Mouse (Mus musculus) stomach, postnatal 0 days (tissue): ENCODE measurements around the gene Ptprz1. TPM values are rescaled to one million over a fixed set of nuclear protein-coding genes. Genes with fewer than 3 reads are reported as not detected.

Source experiments
- ATAC-seq: fragments of 200-750 bp; cut with Nextera tagmentation; 2 replicates; pipeline ENCODE4 v1.8.0; 2017; ENCODE audit not compliant: low FRiP score, low TSS enrichment
- DNase-seq: peaks from one replicate; pipeline ENCODE4 v3.0.0-alpha.2; 2016; ENCODE audit warnings: low spot score
- H3K27ac ChIP-seq: fragments of 300-500 bp; sonication (generic); replicated peaks from 2 replicates; pipeline ENCODE4 v1.5.1; 2014; ENCODE audit warnings: mild to moderate bottlenecking, control low read depth
- H3K27me3 ChIP-seq: fragments of 300-500 bp; sonication (generic); 2 replicates; pipeline ENCODE4 v1.6.1; 2014; ENCODE audit warnings: low read length; ENCODE audit not compliant: control insufficient read depth, insufficient read depth
- H3K36me3 ChIP-seq: fragments of 300-500 bp; sonication (generic); 2 replicates; pipeline ENCODE4 v1.6.1; 2014; ENCODE audit warnings: low read length, mixed read lengths; ENCODE audit not compliant: control insufficient read depth, insufficient read depth
- H3K4me1 ChIP-seq: fragments of 300-500 bp; sonication (generic); replicated peaks from 2 replicates; pipeline ENCODE4 v1.6.1; 2014; ENCODE audit warnings: antibody characterized with exemption; ENCODE audit not compliant: control insufficient read depth, insufficient read depth
- H3K4me2 ChIP-seq: fragments of 300-500 bp; sonication (generic); replicated peaks from 2 replicates; pipeline ENCODE4 v1.6.1; 2014; ENCODE audit warnings: low read depth, mild to moderate bottlenecking, control low read depth, moderate library complexity
- H3K4me3 ChIP-seq: fragments of 300-500 bp; sonication (generic); 2 replicates; pipeline ENCODE4 v1.5.1; 2014; ENCODE audit warnings: low read depth, low read length, control low read depth
- H3K9ac ChIP-seq: fragments of 300-500 bp; sonication (generic); 2 replicates; pipeline ENCODE4 v1.6.1; 2014; ENCODE audit warnings: mild to moderate bottlenecking, low read length, control low read depth, mixed read lengths
- H3K9me3 ChIP-seq: fragments of 300-500 bp; sonication (generic); 2 replicates; pipeline ENCODE4 v1.6.1; 2016; ENCODE audit warnings: low read length; ENCODE audit not compliant: control insufficient read depth
- CTCF ChIP-seq: IDR thresholded peaks from 2 replicates; pipeline ENCODE4 v1.5.1; 2016; ENCODE audit warnings: antibody characterized with exemption, low read depth, mild to moderate bottlenecking, moderate library complexity
- EP300 ChIP-seq: optimal IDR thresholded peaks from 2 replicates; pipeline ENCODE3; 2016; ENCODE audit warnings: antibody characterized with exemption
- WGBS: fragments of 180-500 bp; shearing (Covaris S2); extraction: QIAGEN DNeasy Blood & Tissue Kit; methylation state at CpG from one replicate; pipeline ENCODE4 v1.1.7; 2014; 5-methylcytosine and 5-hydroxymethylcytosine counted together
- polyA plus RNA-seq: library from polyadenylated mRNA; unstranded; fragments of >200 nt; fragmentation: Nextera tagmentation; extraction: Ambion mirVana; gene quantifications from 2 replicates; pipeline ENCODE4 v1.2.1, GENCODE M21; 2015

Gene Ptprz1
- polyA plus RNA-seq, 1 experiment from 2014 or later: 3.9 TPM

GRCm38 (mm10) chr6:22983769-22984519, 108.6 kb downstream of the Ptprz1 start:
- H3K27me3 ChIP-seq: no peaks in the 10 kb centered on the region
- H3K9me3 ChIP-seq: 0 out of 2 replicates have a peak, but pooled peaks cover 4% of the 10 kb centered on the region
- H3K9ac ChIP-seq: no peak overlapping the region
- ATAC-seq (no peak), DNase-seq (no peak)
- H3K4me2 ChIP-seq: no peak overlapping the region
- TF ChIP-seq EP300: no peak
- peak; percentile 64 for TF ChIP-seq CTCF
- no peaks in the 10 kb centered on the region for H3K36me3 ChIP-seq
- H3K27ac ChIP-seq: no peak overlapping the region
- no peak overlapping the region for H3K4me3 ChIP-seq
- H3K4me1 ChIP-seq: no peaks in the 10 kb centered on the region
- WGBS: 4% methylated on average over 9 of the region's 9 CpGs

DNA sequence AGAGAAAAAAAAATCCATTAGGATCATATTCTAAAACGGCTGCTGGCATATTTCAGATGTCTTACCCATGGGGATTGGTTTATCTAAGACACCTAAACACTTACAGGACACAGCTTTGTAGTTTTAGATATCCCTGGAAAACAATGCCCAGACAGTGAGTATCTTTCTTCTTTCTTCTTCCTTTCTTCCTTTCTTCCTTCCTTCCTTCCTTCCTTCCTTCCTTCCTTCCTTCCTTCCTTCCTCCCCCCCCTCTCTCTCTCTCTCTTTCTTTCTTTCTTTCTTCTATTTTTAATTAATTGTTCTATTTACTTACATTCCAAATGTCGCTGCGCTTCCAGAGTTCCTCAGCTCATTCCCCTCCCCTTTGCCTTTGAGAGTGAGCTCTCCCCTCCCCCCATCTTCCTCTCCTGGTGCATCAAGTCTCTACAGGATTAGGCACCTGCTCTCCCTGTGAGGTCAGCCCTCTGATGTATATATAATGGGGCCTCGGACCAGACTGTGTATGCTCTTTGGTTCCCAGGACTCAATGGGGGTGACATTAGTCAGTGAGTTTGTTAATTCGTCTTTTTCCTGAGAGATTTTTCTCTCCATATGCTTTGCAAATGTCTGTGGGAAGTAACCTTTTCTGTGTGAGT, 109.3 kb downstream of the Ptprz1 start:
- H3K4me1 ChIP-seq: no peaks in the 10 kb centered on the region
- WGBS: 4% methylated on average over 5 of the region's 5 CpGs
- 0 out of 2 replicates have a peak, but pooled peaks cover 4% of the 10 kb centered on the region for H3K9me3 ChIP-seq
- H3K4me3 ChIP-seq: no peak overlapping the region
- no peak for ATAC-seq
- H3K27me3 ChIP-seq: no peaks in the 10 kb centered on the region
- no peak overlapping the region for H3K4me2 ChIP-seq
- no peak for DNase-seq
- TF ChIP-seq CTCF: no peak
- no peak for TF ChIP-seq EP300
- H3K9ac ChIP-seq: no peak overlapping the region
- no peaks in the 10 kb centered on the region for H3K36me3 ChIP-seq
- no peak overlapping the region for H3K27ac ChIP-seq

DNA sequence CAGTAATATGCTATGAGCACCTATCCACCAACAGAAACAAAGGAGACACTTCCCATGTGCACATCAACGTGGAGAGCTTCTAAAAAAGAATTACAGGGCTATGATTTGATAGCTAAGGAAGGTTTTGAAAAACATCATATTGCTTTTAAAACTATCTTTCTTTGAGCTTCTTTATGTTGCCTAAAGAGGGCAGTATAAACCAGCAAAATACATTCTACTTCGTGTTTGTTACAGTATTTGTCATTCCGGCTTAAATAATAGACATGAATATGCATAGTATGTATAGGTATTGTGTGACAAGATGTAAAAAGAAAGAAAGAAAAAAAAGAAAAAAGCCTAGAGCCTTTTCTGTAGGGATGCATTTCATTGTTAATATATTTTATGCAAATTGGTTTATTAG, 127.8 kb downstream of the Ptprz1 start:
- Histone ChIP-seq H3K27me3 (no peaks in the 10 kb centered on the region), H3K27ac (no peak overlapping the region), H3K4me3 (no peak overlapping the region), H3K9me3 (no peaks in the 10 kb centered on the region), H3K36me3 (no peaks in the 10 kb centered on the region), H3K9ac (no peak overlapping the region), H3K4me1 (no peaks in the 10 kb centered on the region), H3K4me2 (no peak overlapping the region)
- no peak for TF ChIP-seq EP300
- TF ChIP-seq CTCF: peak; percentile 65
- WGBS: 21% methylated on average over 3 of the region's 3 CpGs
- DNase-seq: no peak
- no peak for ATAC-seq

GRCm38 (mm10) chr6:23014988-23015613, 139.8 kb downstream of the Ptprz1 start:
- Histone ChIP-seq H3K4me1 (no peaks in the 10 kb centered on the region), H3K27ac (no peak overlapping the region), H3K4me2 (no peak overlapping the region), H3K36me3 (no peaks in the 10 kb centered on the region), H3K4me3 (no peak overlapping the region), H3K27me3 (no peaks in the 10 kb centered on the region), H3K9me3 (no peaks in the 10 kb centered on the region), H3K9ac (no peak overlapping the region)
- ATAC-seq (no peak), DNase-seq (no peak)
- WGBS: 79% methylated on average over 4 of the region's 4 CpGs
- TF ChIP-seq EP300: no peak
- no peak for TF ChIP-seq CTCF

DNA sequence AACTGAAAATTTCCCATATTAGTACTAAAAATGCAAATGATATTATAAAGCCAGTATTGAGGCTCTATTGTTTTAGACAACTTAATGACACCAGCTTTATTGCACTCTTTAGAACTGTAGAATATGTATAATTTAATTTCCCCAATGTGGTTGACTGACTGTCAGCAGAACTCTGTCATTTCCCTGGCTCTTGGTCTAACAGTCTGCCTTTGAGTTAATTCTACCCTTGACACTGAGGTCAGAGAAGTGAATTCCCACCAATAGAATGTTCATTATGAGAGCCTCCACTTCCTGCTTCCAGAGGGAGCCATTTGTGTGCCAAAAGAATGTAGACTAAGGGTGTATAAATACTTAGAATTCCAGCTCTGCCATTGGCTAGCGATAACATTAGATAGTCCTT, 152.9 kb downstream of the Ptprz1 start:
- TF ChIP-seq EP300: no peak
- TF ChIP-seq CTCF: no peak
- Histone ChIP-seq H3K27me3 (no peaks in the 10 kb centered on the region), H3K4me3 (no peak overlapping the region), H3K9me3 (no peaks in the 10 kb centered on the region), H3K4me1 (no peaks in the 10 kb centered on the region), H3K27ac (no peak overlapping the region), H3K36me3 (no peaks in the 10 kb centered on the region), H3K9ac (no peak overlapping the region), H3K4me2 (no peak overlapping the region)
- ATAC-seq: no peak
- DNase-seq: no peak
- 44% methylated on average over 1 of the region's 1 CpGs for WGBS

DNA sequence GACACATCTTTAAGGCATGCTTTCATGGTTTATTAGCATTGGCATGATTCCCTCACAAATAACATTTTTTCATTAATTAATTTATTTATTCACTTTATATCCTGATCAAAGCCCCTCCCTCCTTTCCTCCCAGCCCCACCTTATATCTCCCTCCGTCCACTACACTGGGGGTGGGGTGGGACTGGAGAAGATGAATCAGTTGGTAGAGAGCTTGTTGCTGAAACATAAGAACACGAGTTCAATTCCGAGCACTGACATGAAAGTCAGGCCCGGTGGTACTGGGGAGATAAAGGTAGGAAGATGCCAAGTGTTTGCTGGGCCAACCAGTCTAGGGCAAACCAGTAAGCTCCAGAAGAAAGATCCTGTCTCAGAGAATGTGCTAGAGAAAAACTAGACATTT, 173.5 kb downstream of the Ptprz1 start:
- Histone ChIP-seq H3K27me3 (no peaks in the 10 kb centered on the region), H3K4me3 (no peak overlapping the region)
- no peak for TF ChIP-seq CTCF
- no peak for TF ChIP-seq EP300

More for the DNA sequence above, 173.5 kb downstream of the Ptprz1 start:
- DNase-seq: no peak
- no peak overlapping the region for H3K9ac ChIP-seq
- H3K4me1 ChIP-seq: no peaks in the 10 kb centered on the region
- H3K9me3 ChIP-seq: no peaks in the 10 kb centered on the region
- WGBS: 87% methylated on average over 4 of the region's 4 CpGs
- no peak overlapping the region for H3K4me2 ChIP-seq
- H3K27ac ChIP-seq: no peak overlapping the region
- H3K36me3 ChIP-seq: no peaks in the 10 kb centered on the region
- no peak for ATAC-seq
